ENCODE assay signal across 12 mouse cellular contexts in genomic region chr13:56539846-56540245, GRCm38 (mm10). TPM values are rescaled to one million over a fixed set of nuclear protein-coding genes. Genes with fewer than 3 reads are reported as not detected.
DNase-seq lines count a peak whose midpoint lies in the region; ATAC-seq and TF ChIP-seq lines count a peak whose summit lies in the region.
"Had no signal": no experiment of that assay in that cellular context is flagged by ENCODE, and none has a peak within 500 bp of the region (broad histone marks: within the 10 kb centered on the region; RNA-seq: fewer than 3 reads in every experiment).

No protein-coding gene starts in this region.

- peak; percentile 66 for TF ChIP-seq CTCF in gastrocnemius, adult 2 months (IDR thresholded peaks at IDR 0.05)
- peak; percentile 58 for TF ChIP-seq CTCF in left cerebral cortex, adult 2 months (IDR thresholded peaks at IDR 0.05)

- peak; percentile 29 for DNase-seq in gastrocnemius, adult 2 months
- no peak for DNase-seq in gastrocnemius, postnatal 36 days
- peak in 1 of 2 experiments; percentile 26 for DNase-seq in left cerebral cortex, adult 2 months (ENCODE audit: extremely low spot score in 1 of 2, low spot score in 2 of 2)
- DNase-seq in left cerebral cortex, adult 8-10 months (ENCODE audit: low spot score in 2 of 2), result no peak
- peak; percentile 53 to 54 for DNase-seq in B cell, adult 2 months
- peak; percentile 22 to 69 for DNase-seq in cerebellum, postnatal 25 days
- DNase-seq in hindbrain, embryonic 10.5 days (ENCODE audit: low spot score), result no peak

- no peak overlapping the region for H3K4me2 ChIP-seq in forebrain, embryonic 15.5 days (replicated peaks)

- no peak overlapping the region for H3K9ac ChIP-seq in forebrain, embryonic 15.5 days (replicated peaks)

- no peak for ATAC-seq in forebrain, embryonic 15.5 days (replicated peaks)

- H3K27ac ChIP-seq in gastrocnemius, adult 2 months, result no peak overlapping the region
- no peak overlapping the region for H3K27ac ChIP-seq in left cerebral cortex, adult 2 months
- no peak overlapping the region for H3K27ac ChIP-seq in hindbrain, embryonic 10.5 days
- no peak overlapping the region for H3K27ac ChIP-seq in forebrain, embryonic 15.5 days (replicated peaks)

- H3K36me3 ChIP-seq in hindbrain, embryonic 10.5 days, result no peaks in the 10 kb centered on the region
- H3K36me3 ChIP-seq in forebrain, embryonic 15.5 days, result no peaks in the 10 kb centered on the region

- peaks cover 3% of the 10 kb centered on the region; the same call in 1 of the 2 replicates for H3K9me3 ChIP-seq in hindbrain, embryonic 10.5 days
- no peaks in the 10 kb centered on the region for H3K9me3 ChIP-seq in forebrain, embryonic 15.5 days

- no peaks in the 10 kb centered on the region for H3K27me3 ChIP-seq in hindbrain, embryonic 10.5 days (ENCODE audit: insufficient read depth, poor library complexity, severe bottlenecking)
- H3K27me3 ChIP-seq in forebrain, embryonic 15.5 days, result no peaks in the 10 kb centered on the region

- intact Hi-C loops in gastrocnemius, adult 2 months (cut with DNase I), result no loop called here
- intact Hi-C loops in gastrocnemius, postnatal 36 days (cut with DNase I), result no loop called here
- intact Hi-C loops in left cerebral cortex, adult 2 months (cut with DNase I), result no loop called here

- H3K4me3 ChIP-seq in gastrocnemius, adult 2 months, result no peak overlapping the region
- H3K4me3 ChIP-seq in left cerebral cortex, adult 2 months, result no peak overlapping the region
- no peak overlapping the region for H3K4me3 ChIP-seq in hindbrain, embryonic 10.5 days
- no peak overlapping the region for H3K4me3 ChIP-seq in forebrain, embryonic 15.5 days

- peaks cover 9% of the 10 kb centered on the region; the same call in 1 of the 2 replicates for H3K4me1 ChIP-seq in hindbrain, embryonic 10.5 days (replicated peaks)
- no peaks in the 10 kb centered on the region for H3K4me1 ChIP-seq in forebrain, embryonic 15.5 days

- WGBS in hindbrain, embryonic 10.5 days, result 95% methylated on average over 4 of the region's 4 CpGs
- WGBS in forebrain, embryonic 15.5 days, result 95% methylated on average over 4 of the region's 4 CpGs

RNA-seq across cellular contexts. Expression of gene Lect2, which starts 8.5 kb away (rescaled TPM):
- total RNA-seq in gastrocnemius, adult 2 months (2021), result not detected
- total RNA-seq in gastrocnemius, postnatal 36 days (2021), result not detected
- total RNA-seq in left cerebral cortex, adult 2 months (2021), result not detected
- not detected for total RNA-seq in left cerebral cortex, adult 8-10 months (2022)
- polyA plus RNA-seq in hindbrain, embryonic 10.5 days (2016; fragmentation: Nextera tagmentation; extraction: Ambion mirVana), result not detected in 2 replicates
- not detected in 2 replicates for polyA plus RNA-seq in forebrain, embryonic 15.5 days (2015; fragmentation: Nextera tagmentation; extraction: Ambion mirVana)
- total RNA-seq: heart, adult 8-10 months; monocyte, adult 5-6 weeks had no signal
- polyA plus RNA-seq: limb, embryonic 11.5 days; lung, embryonic 16.5 days had no signal

RNA-seq across cellular contexts. Expression of gene Fbxl21, which starts 17.6 kb away (rescaled TPM):
- total RNA-seq in gastrocnemius, adult 2 months (2021), result not detected
- total RNA-seq in gastrocnemius, postnatal 36 days (2021), result under 1 TPM in 1 of 2 experiments, not detected in 1; 0.23 TPM
- total RNA-seq in left cerebral cortex, adult 2 months (2021), result 1 to 10 TPM; 6.8 to 7.3 TPM
- total RNA-seq in left cerebral cortex, adult 8-10 months (2022), result 10 to 100 TPM; 11.7 to 14.0 (median 11.9) TPM
- 1.4 and 3.2 TPM in 2 replicates for polyA plus RNA-seq in hindbrain, embryonic 10.5 days (2016; fragmentation: Nextera tagmentation; extraction: Ambion mirVana)
- 2.4 and 2.9 TPM in 2 replicates for polyA plus RNA-seq in forebrain, embryonic 15.5 days (2015; fragmentation: Nextera tagmentation; extraction: Ambion mirVana)

RNA-seq across cellular contexts. Expression of gene Il9, which starts 57.8 kb away (rescaled TPM):
- not detected for total RNA-seq in gastrocnemius, adult 2 months (2021)
- total RNA-seq in gastrocnemius, postnatal 36 days (2021), result not detected
- total RNA-seq in left cerebral cortex, adult 2 months (2021), result not detected
- total RNA-seq in left cerebral cortex, adult 8-10 months (2022), result not detected
- polyA plus RNA-seq in hindbrain, embryonic 10.5 days (2016; fragmentation: Nextera tagmentation; extraction: Ambion mirVana), result not detected in 2 replicates
- not detected in 2 replicates for polyA plus RNA-seq in forebrain, embryonic 15.5 days (2015; fragmentation: Nextera tagmentation; extraction: Ambion mirVana)
- total RNA-seq: heart, adult 8-10 months; monocyte, adult 5-6 weeks had no signal
- polyA plus RNA-seq: limb, embryonic 11.5 days; lung, embryonic 16.5 days had no signal

Comparison
In these comparisons a context has a peak if more than half of its experiments do, and no peak if none do; other contexts are left out.
1. DNase-seq: peak in gastrocnemius, adult 2 months (single experiment), B cell, adult 2 months (2 of 2) and cerebellum, postnatal 25 days (2 of 2); none in gastrocnemius, postnatal 36 days (0 of 2), left cerebral cortex, adult 8-10 months (0 of 2) and hindbrain, embryonic 10.5 days (single experiment).
2. RNA of gene Fbxl21, which starts 17.6 kb away (total RNA-seq): 11.7 to 14.0 TPM in left cerebral cortex, adult 8-10 months and 6.8 to 7.3 TPM in left cerebral cortex, adult 2 months; 0.23 TPM in gastrocnemius, postnatal 36 days and not detected in gastrocnemius, adult 2 months; every median in the first group is over 4 times any median in the second.